Mouse (Mus musculus) splenic B cell, adult 2 months (primary cell): ENCODE results near the gene Aldh9a1.
A peak's percentile ranks its signal among the peaks of the same experiment; 100 is the strongest.

Experiments
- DNase-seq: peaks from one replicate; pipeline ENCODE4 v3.0.0-alpha.2; 2011; ENCODE audit warnings: low read depth, low spot score
- H3K27me3 ChIP-seq: 2 replicates; pipeline ENCODE4 v1.6.1; 2012; ENCODE audit warnings: mild to moderate bottlenecking, low read length, moderate library complexity, mixed read lengths; ENCODE audit not compliant: control insufficient read depth, poor library complexity, insufficient read depth, severe bottlenecking
- H3K36me3 ChIP-seq: 2 replicates; pipeline ENCODE4 v1.6.1; 2012; ENCODE audit warnings: mild to moderate bottlenecking, low read length, moderate library complexity, mixed read lengths; ENCODE audit not compliant: control insufficient read depth, poor library complexity, insufficient read depth, severe bottlenecking

Gene Aldh9a1

GRCm38 (mm10) chr1:167411991-167412715, 62.4 kb downstream of the Aldh9a1 start:
- Histone ChIP-seq H3K36me3 (no peaks in the 10 kb centered on the region), H3K27me3 (no peaks in the 10 kb centered on the region)
- DNase-seq, result no peak

- DNase-seq, result peak; percentile 70
- Histone ChIP-seq H3K27me3 (no peaks in the 10 kb centered on the region), H3K36me3 (no peaks in the 10 kb centered on the region)
Observed at GRCm38 (mm10) chr1:167414846-167415245, 65.1 kb downstream of the Aldh9a1 start.
